Mouse (Mus musculus) stomach, embryonic 16.5 days (tissue): ENCODE measurements around the gene Serpina3a. TPM values are rescaled to one million over a fixed set of nuclear protein-coding genes. Genes with fewer than 3 reads are reported as not detected.

ENCODE experiments used
- ATAC-seq: fragments of 200-750 bp; cut with Nextera tagmentation; 2 replicates; pipeline ENCODE4 v1.8.0; 2017; ENCODE audit warnings: moderate number of reproducible peaks, moderate TSS enrichment; ENCODE audit not compliant: insufficient read depth, low FRiP score
- H3K27ac ChIP-seq: fragments of 300-500 bp; sonication (generic); 2 replicates; pipeline ENCODE4 v1.5.1; 2014; ENCODE audit warnings: low read length
- H3K27me3 ChIP-seq: fragments of 300-500 bp; sonication (generic); 2 replicates; pipeline ENCODE4 v1.6.1; 2014; ENCODE audit warnings: low read length, control low read depth, mixed read lengths; ENCODE audit not compliant: control insufficient read depth, insufficient read depth
- H3K36me3 ChIP-seq: fragments of 300-500 bp; sonication (generic); 2 replicates; pipeline ENCODE4 v1.6.1; 2014; ENCODE audit warnings: low read length; ENCODE audit not compliant: control insufficient read depth, insufficient read depth
- H3K4me1 ChIP-seq: fragments of 300-500 bp; sonication (generic); 2 replicates; pipeline ENCODE4 v1.6.1; 2014; ENCODE audit warnings: low read length, control low read depth, mixed read lengths; ENCODE audit not compliant: control insufficient read depth, insufficient read depth
- H3K4me2 ChIP-seq: fragments of 300-500 bp; sonication (generic); 2 replicates; pipeline ENCODE4 v1.6.1; 2014; ENCODE audit warnings: low read depth, low read length, mixed read lengths
- H3K4me3 ChIP-seq: fragments of 300-500 bp; sonication (generic); replicated peaks from 2 replicates; pipeline ENCODE4 v1.5.1; 2014; ENCODE audit warnings: mild to moderate bottlenecking, low read length
- H3K9ac ChIP-seq: fragments of 300-500 bp; sonication (generic); 2 replicates; pipeline ENCODE4 v1.6.1; 2014; ENCODE audit warnings: low read length
- H3K9me3 ChIP-seq: fragments of 300-500 bp; sonication (generic); replicated peaks from 2 replicates; pipeline ENCODE4 v1.6.1; 2016; ENCODE audit warnings: low read length, control low read depth; ENCODE audit not compliant: control insufficient read depth
- WGBS: fragments of 180-500 bp; shearing (Covaris S2); extraction: QIAGEN DNeasy Blood & Tissue Kit; methylation state at CpG from one replicate; pipeline ENCODE4 v1.1.7; 2014; 5-methylcytosine and 5-hydroxymethylcytosine counted together
- polyA plus RNA-seq: library from polyadenylated mRNA; unstranded; fragments of >200 nt; fragmentation: Nextera tagmentation; extraction: Ambion mirVana; gene quantifications from 2 replicates; pipeline ENCODE4 v1.2.1, GENCODE M21; 2015

The Serpina3a gene
- polyA plus RNA-seq, 1 experiment from 2014 or later: not detected

- no peak within 1 kb of the TSS for H3K9ac ChIP-seq
- no peak within 1 kb of the TSS for H3K4me3 ChIP-seq
- no peaks in the 10 kb centered on the region for H3K36me3 ChIP-seq
- 78% methylated on average over 6 of the region's 6 CpGs for WGBS
- no peak within 1 kb of the TSS for H3K4me2 ChIP-seq
- H3K27ac ChIP-seq: no peak within 1 kb of the TSS
- ATAC-seq: no peak
- H3K4me1 ChIP-seq: no peaks in the 10 kb centered on the region
- H3K9me3 ChIP-seq: no peaks in the 10 kb centered on the region
- no peaks in the 10 kb centered on the region for H3K27me3 ChIP-seq
Observed at GRCm38 (mm10) chr12:104100768-104101167, 11.8 kb upstream of the Serpina3a start, which contains the start of gene Serpina5. Gene Serpina5, plus strand, starts transcription at chr12:104101113.

DNA sequence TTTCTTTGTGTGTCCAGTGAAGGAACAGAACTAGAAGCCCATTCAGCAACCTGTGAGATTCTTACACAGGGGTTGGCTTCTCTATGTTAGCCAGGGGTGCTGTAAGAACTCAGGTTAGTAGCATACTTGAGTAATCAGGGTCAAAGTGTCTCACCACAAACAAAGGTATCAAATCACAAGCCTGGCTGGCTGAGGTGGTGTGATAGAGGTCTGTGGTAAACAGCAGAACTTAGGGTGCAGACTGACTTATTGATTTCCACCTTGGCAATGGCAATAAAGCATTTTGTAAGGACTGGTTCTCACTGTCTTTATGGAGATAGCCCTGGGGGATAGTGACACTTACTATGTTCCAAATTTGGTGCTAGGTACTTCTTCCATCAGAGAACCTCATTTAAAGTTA, 6.7 kb upstream of the Serpina3a start:
- no peaks in the 10 kb centered on the region for H3K36me3 ChIP-seq
- H3K4me1 ChIP-seq: no peaks in the 10 kb centered on the region
- H3K4me2 ChIP-seq: no peak overlapping the region
- no peaks in the 10 kb centered on the region for H3K9me3 ChIP-seq
- no peak overlapping the region for H3K4me3 ChIP-seq
- no peak overlapping the region for H3K27ac ChIP-seq
- ATAC-seq: no peak
- no peak overlapping the region for H3K9ac ChIP-seq
- no peaks in the 10 kb centered on the region for H3K27me3 ChIP-seq

- Histone ChIP-seq H3K36me3 (no peaks in the 10 kb centered on the region), H3K27ac (no peak overlapping the region), H3K4me1 (no peaks in the 10 kb centered on the region), H3K4me2 (no peak overlapping the region), H3K4me3 (no peak overlapping the region), H3K27me3 (no peaks in the 10 kb centered on the region), H3K9ac (no peak overlapping the region), H3K9me3 (no peaks in the 10 kb centered on the region)
- ATAC-seq: no peak
Observed at GRCm38 (mm10) chr12:104106919-104107318, 5.6 kb upstream of the Serpina3a start.

- Histone ChIP-seq H3K4me1 (no peaks in the 10 kb centered on the region), H3K27me3 (no peaks in the 10 kb centered on the region), H3K4me3 (no peak overlapping the region), H3K27ac (no peak overlapping the region), H3K36me3 (no peaks in the 10 kb centered on the region), H3K4me2 (no peak overlapping the region), H3K9ac (no peak overlapping the region), H3K9me3 (no peaks in the 10 kb centered on the region)
- WGBS: 71% methylated on average over 2 of the region's 2 CpGs
- no peak for ATAC-seq
Observed at GRCm38 (mm10) chr12:104108507-104108906, 4.0 kb upstream of the Serpina3a start.

GRCm38 (mm10) chr12:104114921-104115579, 2.5 kb downstream of the Serpina3a start:
- no peak for ATAC-seq
- WGBS: 30% methylated on average over 3 of the region's 3 CpGs

GRCm38 (mm10) chr12:104123097-104123496, 10.6 kb downstream of the Serpina3a start:
- no peak for ATAC-seq
- H3K9ac ChIP-seq: no peak overlapping the region
- H3K9me3 ChIP-seq: no peaks in the 10 kb centered on the region
- no peaks in the 10 kb centered on the region for H3K4me1 ChIP-seq
- no peak overlapping the region for H3K27ac ChIP-seq
- no peak overlapping the region for H3K4me3 ChIP-seq
- H3K36me3 ChIP-seq: no peaks in the 10 kb centered on the region
- no peaks in the 10 kb centered on the region for H3K27me3 ChIP-seq
- no peak overlapping the region for H3K4me2 ChIP-seq
- WGBS: 60% methylated on average over 1 of the region's 1 CpGs

More at GRCm38 (mm10) chr12:104114921-104115579, 2.5 kb downstream of the Serpina3a start:
- H3K36me3 ChIP-seq: no peaks in the 10 kb centered on the region
- H3K4me3 ChIP-seq: no peak overlapping the region
- no peak overlapping the region for H3K4me2 ChIP-seq
- H3K4me1 ChIP-seq: no peaks in the 10 kb centered on the region
- H3K27me3 ChIP-seq: no peaks in the 10 kb centered on the region
- no peak overlapping the region for H3K27ac ChIP-seq
- no peaks in the 10 kb centered on the region for H3K9me3 ChIP-seq
- H3K9ac ChIP-seq: no peak overlapping the region

DNA sequence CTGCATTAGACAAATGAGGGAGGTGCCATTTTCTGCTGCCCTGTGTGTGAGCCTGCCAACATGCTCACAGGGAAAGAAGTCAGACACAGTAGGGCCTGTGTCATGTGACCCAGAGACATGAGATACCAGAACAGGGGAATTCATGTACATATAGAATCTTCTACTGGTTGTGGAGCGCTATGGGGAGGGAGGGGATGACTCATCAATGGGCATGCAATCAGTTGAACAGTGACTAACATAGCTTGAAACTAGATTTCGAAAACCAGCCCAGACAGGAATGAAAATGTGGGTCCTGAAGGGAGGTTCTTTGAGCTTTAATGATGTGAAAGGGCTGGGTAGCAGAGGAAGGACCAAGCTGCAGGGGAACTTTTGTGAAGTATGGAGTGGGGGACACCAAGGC, 11.5 kb downstream of the Serpina3a start:
- 81% methylated on average over 2 of the region's 2 CpGs for WGBS
- Histone ChIP-seq H3K4me3 (no peak overlapping the region), H3K4me2 (no peak overlapping the region), H3K27me3 (no peaks in the 10 kb centered on the region), H3K9me3 (no peaks in the 10 kb centered on the region), H3K4me1 (no peaks in the 10 kb centered on the region), H3K36me3 (no peaks in the 10 kb centered on the region), H3K27ac (no peak overlapping the region), H3K9ac (no peak overlapping the region)
- peak; percentile 30; the same call in 1 of the 2 replicates for ATAC-seq

DNA sequence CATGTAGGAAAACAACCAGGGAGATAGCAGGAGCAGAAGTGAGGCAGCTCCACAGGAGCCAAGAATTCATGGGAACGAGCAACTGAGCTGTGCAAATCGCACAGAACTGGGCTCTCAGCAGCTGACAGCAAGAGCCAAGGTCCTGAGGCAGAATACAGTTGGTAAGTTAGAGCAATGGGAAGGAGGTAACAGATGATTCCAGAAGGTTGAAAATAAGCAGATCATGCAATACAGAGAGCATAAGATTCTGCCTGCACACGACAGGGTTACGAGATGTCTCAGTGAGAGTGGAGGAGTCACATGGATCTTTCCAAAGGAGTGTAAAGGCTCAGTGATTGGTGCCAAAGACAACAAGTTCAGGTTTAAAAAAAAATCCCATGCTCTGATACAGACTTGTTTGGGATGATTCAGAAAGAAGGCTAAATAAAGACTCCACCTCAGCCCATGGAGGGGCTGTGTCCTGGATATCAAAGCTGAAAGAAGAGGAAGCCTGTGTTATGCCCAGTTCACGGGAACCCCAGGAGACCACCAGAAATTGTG, 12.6 kb downstream of the Serpina3a start:
- H3K36me3 ChIP-seq: no peaks in the 10 kb centered on the region
- no peak for ATAC-seq
- H3K9me3 ChIP-seq: no peaks in the 10 kb centered on the region
- no peak overlapping the region for H3K4me3 ChIP-seq
- WGBS: 85% methylated on average over 5 of the region's 5 CpGs
- H3K4me2 ChIP-seq: no peak overlapping the region
- no peaks in the 10 kb centered on the region for H3K27me3 ChIP-seq
- H3K27ac ChIP-seq: no peak overlapping the region
- H3K4me1 ChIP-seq: no peaks in the 10 kb centered on the region
- H3K9ac ChIP-seq: no peak overlapping the region

DNA sequence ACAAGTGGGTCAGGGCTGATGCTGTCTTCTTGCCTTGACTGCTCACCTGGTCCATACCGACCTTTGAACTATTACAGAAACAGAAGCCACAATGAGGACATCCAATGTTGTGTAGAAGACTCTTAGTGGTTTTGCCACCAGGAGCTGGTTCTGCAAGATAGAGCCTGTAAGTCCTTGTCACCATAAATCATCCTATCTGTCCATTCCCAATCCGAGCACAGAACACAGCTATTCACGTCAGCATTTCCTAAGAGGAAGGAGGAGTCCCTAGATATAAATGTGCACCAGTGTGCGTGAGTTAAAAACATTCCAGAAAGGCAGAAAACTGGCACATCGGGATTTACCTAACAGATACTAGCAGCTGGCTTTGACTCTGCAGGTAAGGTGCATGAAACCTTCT, 15.2 kb downstream of the Serpina3a start, which contains the start of gene Serpina3b:
TSS of gene Serpina3b (plus strand) at position 301 of the 400 bp plus-strand sequence.
- H3K27ac ChIP-seq: no peak within 1 kb of the TSS
- no peaks in the 10 kb centered on the region for H3K4me1 ChIP-seq
- H3K36me3 ChIP-seq: no peaks in the 10 kb centered on the region
- H3K9me3 ChIP-seq: no peaks in the 10 kb centered on the region
- no peak within 1 kb of the TSS for H3K9ac ChIP-seq
- no peak for ATAC-seq
- no peaks in the 10 kb centered on the region for H3K27me3 ChIP-seq
- 69% methylated on average over 5 of the region's 5 CpGs for WGBS
- no peak within 1 kb of the TSS for H3K4me2 ChIP-seq
- H3K4me3 ChIP-seq: no peak within 1 kb of the TSS
